Mouse (Mus musculus) small intestine, adult 2 months (tissue): ENCODE measurements around the gene Enoph1.

Experiments used
- CTCF ChIP-seq: fragments of 200-500 bp; IDR thresholded peaks from 2 replicates; pipeline ENCODE4 v1.5.1; 2012; ENCODE audit warnings: low read depth, mild to moderate bottlenecking, control low read depth, inconsistent platforms, low read length, moderate library complexity, mixed read lengths; ENCODE audit not compliant: insufficient replicate concordance, insufficient read length; ENCODE audit errors: extremely low read depth
- POLR2A ChIP-seq: fragments of 200-500 bp; IDR thresholded peaks from 2 replicates; pipeline ENCODE4 v1.6.1; 2012; ENCODE audit warnings: low read depth, mild to moderate bottlenecking, control low read depth, inconsistent platforms, low read length, moderate library complexity

DNA sequence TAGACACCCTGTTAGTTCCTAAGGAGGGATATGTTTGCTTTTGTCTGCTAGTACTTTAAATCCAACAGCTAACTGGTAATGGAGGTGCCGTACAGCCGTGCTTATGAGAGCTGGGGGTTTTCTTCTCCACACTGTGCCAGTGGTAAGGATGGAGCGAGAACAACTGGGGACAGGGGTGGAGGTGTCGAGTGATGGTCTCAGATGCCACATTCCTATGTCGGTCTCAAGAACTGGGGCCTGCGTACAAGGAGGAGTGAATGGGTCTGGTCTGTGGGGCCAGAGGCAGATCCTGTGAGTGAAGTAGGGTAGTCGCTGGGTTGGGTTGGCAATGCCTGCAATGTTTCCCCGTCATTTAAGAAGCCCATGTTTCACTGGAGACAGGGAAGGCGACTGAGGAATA, 27.2 kb upstream of the Enoph1 start:
- TF ChIP-seq CTCF: no peak
- TF ChIP-seq POLR2A: no peak
